Mouse (Mus musculus) neural tube, embryonic 14.5 days (tissue): ENCODE data around the gene Zbtb20. TPM values are rescaled to one million over a fixed set of nuclear protein-coding genes. Genes with fewer than 3 reads are reported as not detected.

Source experiments
- ATAC-seq: fragments of 200-750 bp; cut with Nextera tagmentation; 2 replicates; pipeline ENCODE4 v1.8.0; 2017; ENCODE audit warnings: low read depth, mild to moderate bottlenecking, moderate TSS enrichment, moderate library complexity
- H3K27ac ChIP-seq: fragments of 300-500 bp; sonication (generic); 2 replicates; pipeline ENCODE4 v1.5.1; 2014; ENCODE audit warnings: low read depth, mild to moderate bottlenecking, control low read depth, low read length, moderate library complexity, mixed read lengths
- H3K27me3 ChIP-seq: fragments of 300-500 bp; sonication (generic); 2 replicates; pipeline ENCODE4 v1.6.1; 2014; ENCODE audit warnings: low read length; ENCODE audit not compliant: control insufficient read depth, insufficient read depth
- H3K36me3 ChIP-seq: fragments of 300-500 bp; sonication (generic); 2 replicates; pipeline ENCODE4 v1.6.1; 2014; ENCODE audit warnings: low read length, mixed read lengths; ENCODE audit not compliant: control insufficient read depth, insufficient read depth
- H3K4me1 ChIP-seq: fragments of 300-500 bp; sonication (generic); 2 replicates; pipeline ENCODE4 v1.6.1; 2014; ENCODE audit warnings: low read length; ENCODE audit not compliant: control insufficient read depth, insufficient read depth
- H3K4me2 ChIP-seq: fragments of 300-500 bp; sonication (generic); 2 replicates; pipeline ENCODE4 v1.6.1; 2014; ENCODE audit warnings: mild to moderate bottlenecking, low read depth, low read length, control low read depth
- H3K4me3 ChIP-seq: fragments of 300-500 bp; sonication (generic); 2 replicates; pipeline ENCODE4 v1.5.1; 2014; ENCODE audit warnings: low read depth, low read length, control low read depth, mixed read lengths
- H3K9ac ChIP-seq: fragments of 300-500 bp; sonication (generic); replicated peaks from 2 replicates; pipeline ENCODE4 v1.6.1; 2014; ENCODE audit warnings: low read depth, mild to moderate bottlenecking, control low read depth, low read length, mixed read lengths
- H3K9me3 ChIP-seq: fragments of 300-500 bp; sonication (generic); 2 replicates; pipeline ENCODE4 v1.6.1; 2016; ENCODE audit warnings: low read length; ENCODE audit not compliant: control insufficient read depth
- WGBS: fragments of 180-500 bp; shearing (Covaris S2); extraction: QIAGEN DNeasy Blood & Tissue Kit; methylation state at CpG from one replicate; pipeline ENCODE4 v1.1.7; 2014; 5-methylcytosine and 5-hydroxymethylcytosine counted together
- polyA plus RNA-seq: library from polyadenylated mRNA; unstranded; fragments of >200 nt; fragmentation: Nextera tagmentation; extraction: Ambion mirVana; gene quantifications from 2 replicates; pipeline ENCODE4 v1.2.1, GENCODE M21; 2014

The Zbtb20 gene
- polyA plus RNA-seq, 1 experiment from 2014 or later: 57.2 TPM

DNA sequence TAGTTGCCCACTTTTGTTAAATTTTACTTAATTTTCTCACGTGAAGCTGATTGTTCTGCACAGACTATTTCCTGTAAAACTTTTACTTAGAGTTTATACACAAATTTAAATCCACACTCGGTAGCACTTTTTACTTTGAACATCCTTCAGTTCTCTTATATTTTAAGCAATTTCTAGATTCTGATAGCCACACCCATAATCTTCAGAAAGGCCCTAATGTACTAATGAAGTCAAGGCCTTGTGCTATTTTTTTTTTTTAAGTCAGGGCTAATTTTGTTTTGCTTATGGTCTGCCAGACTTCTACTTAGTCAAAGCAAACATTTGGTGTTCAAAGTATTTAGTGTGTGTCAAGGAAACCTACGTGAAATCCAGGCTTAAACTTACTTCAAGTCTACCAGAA lies 1.7 kb upstream of the Zbtb20 start:
- 68% methylated on average over 3 of the region's 3 CpGs for WGBS
- no peak for ATAC-seq
- no peak overlapping the region for H3K4me3 ChIP-seq
- H3K9ac ChIP-seq: no peak overlapping the region
- H3K9me3 ChIP-seq: no peaks in the 10 kb centered on the region
- H3K4me1 ChIP-seq: no peaks in the 10 kb centered on the region
- no peaks in the 10 kb centered on the region for H3K36me3 ChIP-seq
- H3K4me2 ChIP-seq: no peak overlapping the region
- H3K27ac ChIP-seq: no peak overlapping the region; the same call in 1 of the 2 replicates
- H3K27me3 ChIP-seq: no peaks in the 10 kb centered on the region

DNA sequence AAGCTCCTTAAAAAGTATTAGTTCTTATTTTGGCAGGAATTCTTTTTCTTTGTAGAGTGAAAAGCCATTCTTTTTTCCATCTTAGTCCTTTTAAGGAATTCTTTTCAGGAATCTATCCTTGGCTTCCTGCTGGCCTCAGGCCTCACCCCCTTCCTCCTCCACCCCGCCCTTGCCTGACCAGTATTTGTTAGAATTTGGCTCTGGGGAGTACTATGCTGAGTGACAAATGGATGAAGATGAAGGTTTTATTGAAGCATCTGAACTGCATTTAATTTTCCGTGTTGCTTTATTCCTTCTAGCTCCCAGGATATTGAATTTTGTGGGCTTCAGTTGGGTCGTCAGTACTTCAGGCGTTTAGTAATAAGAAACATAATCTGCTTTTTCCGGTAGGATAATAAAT lies 1.2 kb upstream of the Zbtb20 start:
- Histone ChIP-seq H3K9ac (peak overlapping the region; percentile 49), H3K4me1 (no peaks in the 10 kb centered on the region), H3K9me3 (no peaks in the 10 kb centered on the region), H3K36me3 (no peaks in the 10 kb centered on the region), H3K27ac (peak overlapping the region; percentile 93), H3K4me2 (peak overlapping the region; percentile 60), H3K27me3 (no peaks in the 10 kb centered on the region), H3K4me3 (peak overlapping the region; percentile 38)
- ATAC-seq: no peak
- WGBS: 3% methylated on average over 5 of the region's 5 CpGs

DNA sequence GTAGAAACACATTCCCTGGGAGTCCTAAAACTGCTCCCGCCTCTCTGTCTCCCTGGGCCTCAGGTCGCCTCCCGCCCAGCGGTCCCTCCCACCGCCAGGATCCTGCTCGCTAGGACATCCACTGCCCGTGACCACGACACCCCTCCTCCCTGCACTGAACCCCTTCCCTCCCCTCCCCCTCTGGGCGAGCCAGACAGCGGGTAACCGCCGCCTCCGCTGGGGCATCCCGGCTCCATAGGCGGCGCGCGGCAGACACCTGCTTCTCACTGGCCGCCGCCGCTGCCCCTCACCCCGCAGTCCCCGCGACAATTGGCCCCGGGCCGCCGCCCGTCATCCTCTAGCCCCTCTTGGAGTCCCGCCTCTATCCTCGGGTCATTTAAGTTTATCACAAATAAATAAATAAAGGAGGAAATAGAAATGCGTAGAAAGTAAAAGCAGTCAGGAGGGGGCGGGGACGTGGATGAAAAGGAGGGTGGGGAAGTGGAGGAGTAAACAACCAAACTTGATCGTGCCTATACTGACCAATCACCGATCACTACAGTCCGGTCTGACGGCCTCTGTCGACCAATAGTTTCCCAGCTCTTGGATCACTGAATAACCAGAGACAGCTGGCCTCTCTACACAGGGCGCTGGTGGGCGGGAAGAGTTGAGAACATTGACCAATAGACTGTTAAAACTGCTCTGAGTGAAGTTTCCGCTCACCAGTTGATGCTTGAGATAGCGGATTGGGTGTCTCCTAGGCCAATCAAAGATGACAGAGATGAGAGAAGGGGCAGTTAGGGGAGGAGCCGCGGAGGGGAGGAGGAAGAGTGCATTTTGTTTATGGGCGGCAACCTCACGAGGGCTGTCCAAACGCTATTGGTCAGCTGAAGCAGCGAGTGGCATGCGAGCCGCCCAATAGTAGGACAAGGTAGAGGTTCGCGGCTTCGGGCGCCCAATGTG lies 500 bp upstream of the Zbtb20 start:
- Histone ChIP-seq H3K4me1 (no peaks in the 10 kb centered on the region), H3K4me3 (peak overlapping the region; percentile 72), H3K27me3 (no peaks in the 10 kb centered on the region), H3K27ac (peak overlapping the region; percentile 93), H3K4me2 (peak overlapping the region; percentile 60), H3K9ac (peak overlapping the region; percentile 49), H3K9me3 (no peaks in the 10 kb centered on the region), H3K36me3 (no peaks in the 10 kb centered on the region)
- WGBS: under 1% methylated on average over 53 of the region's 54 CpGs
- peak; percentile 97 for ATAC-seq

DNA sequence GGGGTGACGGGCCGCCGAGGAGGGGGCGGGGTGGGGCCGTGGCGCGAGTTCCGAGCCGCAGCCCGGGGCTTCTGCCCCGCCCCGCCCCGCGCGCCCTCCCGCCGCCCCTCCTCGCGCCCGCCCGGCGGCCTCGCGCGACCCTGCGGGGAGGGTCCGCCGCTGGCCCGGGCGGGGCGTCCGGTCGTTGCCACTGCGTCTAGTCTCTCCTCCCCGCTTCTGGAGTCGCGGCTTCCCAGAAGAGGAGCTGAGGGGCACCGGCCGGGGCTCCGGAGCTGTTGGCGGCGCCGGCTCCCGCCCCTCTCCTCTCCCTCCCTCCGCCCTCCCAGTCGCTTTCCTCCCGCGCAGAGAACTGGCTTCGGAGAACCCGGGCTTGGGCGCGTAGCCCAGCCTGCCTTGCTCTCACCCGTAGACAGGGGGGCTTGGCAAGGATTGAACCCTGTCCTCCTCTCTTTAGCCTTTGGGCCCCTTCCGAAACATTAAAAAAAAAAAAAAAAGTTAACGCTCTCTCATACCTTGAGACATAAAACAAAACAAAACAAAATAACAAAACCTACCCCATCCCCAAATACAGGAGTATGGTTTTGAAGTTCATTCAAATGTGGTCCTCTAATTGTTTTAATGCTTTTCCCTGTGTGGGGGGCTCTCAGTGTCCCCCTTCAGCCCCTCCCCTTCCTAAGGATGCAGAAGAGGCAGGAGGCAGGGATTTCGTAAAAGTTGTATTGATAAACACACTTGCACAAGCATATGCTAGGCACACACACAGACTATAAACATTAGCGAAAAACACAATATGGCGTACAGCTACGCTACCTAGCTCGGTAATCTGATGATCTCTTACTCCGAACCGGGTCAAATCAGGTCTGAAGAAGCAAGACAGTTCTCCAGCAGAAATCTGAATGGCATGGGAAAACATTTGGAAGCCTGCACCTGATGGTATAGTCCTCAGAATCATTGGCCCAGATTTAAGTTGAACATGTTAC lies 630 bp downstream of the Zbtb20 start:
- Histone ChIP-seq H3K36me3 (no peaks in the 10 kb centered on the region), H3K27ac (peak overlapping the region; percentile 96), H3K4me2 (peak overlapping the region; percentile 72), H3K9ac (peak overlapping the region; percentile 80), H3K27me3 (no peaks in the 10 kb centered on the region), H3K9me3 (no peaks in the 10 kb centered on the region), H3K4me1 (no peaks in the 10 kb centered on the region), H3K4me3 (peak overlapping the region; percentile 72)
- WGBS: 2% methylated on average over 19 of the region's 62 CpGs
- peak; percentile 47 for ATAC-seq

DNA sequence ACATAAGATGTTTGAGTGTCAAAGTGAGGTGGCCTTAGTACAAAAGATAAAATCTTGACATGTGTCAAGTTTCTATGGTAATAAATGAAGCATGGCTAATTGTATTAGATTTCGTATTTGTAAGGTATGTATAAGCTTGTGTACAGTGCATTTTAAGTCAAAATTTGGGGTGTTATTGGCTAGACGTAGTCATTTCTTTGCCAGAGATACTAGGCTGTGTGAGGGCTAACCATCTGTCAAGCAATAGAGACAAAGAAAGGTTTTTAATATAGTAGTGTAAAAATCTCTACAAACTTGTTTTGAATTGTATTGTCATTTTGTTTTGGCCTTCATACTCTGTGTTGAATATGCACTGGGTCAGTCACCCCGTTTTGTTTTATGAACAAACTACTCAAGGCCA lies 4.4 kb downstream of the Zbtb20 start:
- no peaks in the 10 kb centered on the region for H3K9me3 ChIP-seq

DNA sequence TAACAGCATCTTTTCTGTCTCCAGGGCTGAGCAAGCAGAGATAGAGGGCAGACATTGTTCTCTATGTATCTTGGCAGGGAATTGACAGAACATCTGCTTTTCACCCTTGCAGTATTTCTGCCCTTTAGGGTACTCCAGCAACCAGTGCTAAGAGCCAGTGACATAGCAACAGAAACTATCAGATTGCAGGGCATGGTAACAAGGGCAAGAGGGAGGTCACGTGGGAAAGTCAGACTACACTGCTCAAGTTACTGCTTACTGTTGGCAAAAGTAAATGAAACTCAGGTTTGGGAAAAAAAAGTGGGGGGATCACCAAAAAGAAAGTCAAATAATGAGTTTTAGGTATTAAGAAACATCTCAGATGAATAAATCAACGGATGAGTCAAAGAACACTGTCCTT lies 9.9 kb downstream of the Zbtb20 start:
- no peak overlapping the region for H3K4me2 ChIP-seq
- no peaks in the 10 kb centered on the region for H3K27me3 ChIP-seq
- WGBS: 71% methylated on average over 2 of the region's 2 CpGs
- H3K27ac ChIP-seq: no peak overlapping the region
- ATAC-seq: no peak
- no peaks in the 10 kb centered on the region for H3K36me3 ChIP-seq
- no peak overlapping the region for H3K9ac ChIP-seq
- no peaks in the 10 kb centered on the region for H3K9me3 ChIP-seq
- no peaks in the 10 kb centered on the region for H3K4me1 ChIP-seq
- H3K4me3 ChIP-seq: no peak overlapping the region

More for the DNA sequence above, 4.4 kb downstream of the Zbtb20 start:
- Histone ChIP-seq H3K4me3 (no peak overlapping the region), H3K4me2 (no peak overlapping the region), H3K9ac (no peak overlapping the region), H3K4me1 (no peaks in the 10 kb centered on the region), H3K27ac (no peak overlapping the region), H3K27me3 (no peaks in the 10 kb centered on the region), H3K36me3 (no peaks in the 10 kb centered on the region)
- WGBS: 84% methylated on average over 3 of the region's 3 CpGs
- ATAC-seq: no peak

DNA sequence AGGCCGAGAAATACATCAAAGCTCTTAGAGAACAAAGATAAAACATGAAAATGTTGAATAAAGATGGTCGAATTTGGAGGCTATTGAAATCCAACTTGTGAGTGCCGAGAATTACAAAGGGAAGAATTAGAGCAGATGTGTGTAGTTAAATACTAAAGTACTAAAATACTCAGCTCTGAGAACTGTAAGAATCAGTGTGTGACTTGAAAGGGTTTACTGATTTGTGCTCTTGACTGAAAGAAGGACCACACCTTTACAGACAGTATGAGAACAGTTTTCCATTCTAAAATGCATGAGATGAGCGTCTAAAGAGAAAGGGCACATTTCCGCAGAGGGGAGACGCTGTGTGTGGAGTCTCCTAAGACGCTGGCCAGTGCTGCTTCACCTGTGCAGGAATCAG lies 10.3 kb downstream of the Zbtb20 start:
- no peak for ATAC-seq

DNA sequence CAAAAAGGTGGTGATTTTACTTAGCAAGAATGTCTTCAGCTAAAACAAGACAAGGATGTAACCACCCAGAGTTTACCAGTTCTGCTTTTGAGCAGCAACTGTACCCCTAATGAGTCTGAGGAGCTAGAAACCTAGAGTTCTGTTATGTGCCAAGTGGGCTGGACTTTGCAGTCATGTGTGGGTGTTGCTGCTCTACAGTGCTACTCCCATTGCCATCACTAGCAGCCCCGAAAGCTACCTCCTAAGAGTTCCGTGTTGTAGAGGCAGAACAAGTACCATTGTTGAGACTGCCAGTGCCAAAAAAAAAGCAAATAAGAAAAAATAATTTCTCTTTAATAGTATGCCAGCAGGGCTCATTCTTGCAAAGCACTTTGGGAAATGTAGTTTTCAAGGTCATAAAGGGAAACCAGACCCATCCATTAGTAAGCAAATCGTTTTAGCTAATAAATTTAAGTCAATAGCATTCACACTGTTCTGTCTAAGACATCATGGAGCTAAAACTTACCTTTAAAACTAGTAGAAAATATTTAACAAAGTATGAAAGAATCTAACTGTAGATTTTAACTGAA lies 21.5 kb downstream of the Zbtb20 start:
- H3K4me1 ChIP-seq: no peaks in the 10 kb centered on the region
- no peak overlapping the region for H3K4me2 ChIP-seq
- H3K27ac ChIP-seq: no peak overlapping the region
- ATAC-seq: no peak
- no peaks in the 10 kb centered on the region for H3K36me3 ChIP-seq
- H3K27me3 ChIP-seq: no peaks in the 10 kb centered on the region
- H3K9ac ChIP-seq: no peak overlapping the region
- H3K9me3 ChIP-seq: no peaks in the 10 kb centered on the region
- no peak overlapping the region for H3K4me3 ChIP-seq
- 79% methylated on average over 3 of the region's 3 CpGs for WGBS

More for the DNA sequence above, 10.3 kb downstream of the Zbtb20 start:
- Histone ChIP-seq H3K9ac (no peak overlapping the region), H3K27me3 (no peaks in the 10 kb centered on the region), H3K4me2 (no peak overlapping the region), H3K4me1 (no peaks in the 10 kb centered on the region), H3K27ac (no peak overlapping the region), H3K9me3 (no peaks in the 10 kb centered on the region), H3K36me3 (no peaks in the 10 kb centered on the region), H3K4me3 (no peak overlapping the region)
- WGBS: 81% methylated on average over 7 of the region's 7 CpGs
